Mouse (Mus musculus) megakaryocyte, embryonic 14.5 days (primary cell): Measurements from ENCODE around the gene Tas1r1.

ENCODE experiments used
- FLI1 ChIP-seq: IDR thresholded peaks from 2 replicates; pipeline ENCODE4 v1.6.1; 2012; ENCODE audit warnings: low read length, inconsistent platforms, mixed read lengths
- GATA1 ChIP-seq: IDR thresholded peaks from 3 replicates; pipeline ENCODE4 v1.6.1; 2012; ENCODE audit warnings: mixed read lengths, low read length, inconsistent platforms, borderline replicate concordance

DNA sequence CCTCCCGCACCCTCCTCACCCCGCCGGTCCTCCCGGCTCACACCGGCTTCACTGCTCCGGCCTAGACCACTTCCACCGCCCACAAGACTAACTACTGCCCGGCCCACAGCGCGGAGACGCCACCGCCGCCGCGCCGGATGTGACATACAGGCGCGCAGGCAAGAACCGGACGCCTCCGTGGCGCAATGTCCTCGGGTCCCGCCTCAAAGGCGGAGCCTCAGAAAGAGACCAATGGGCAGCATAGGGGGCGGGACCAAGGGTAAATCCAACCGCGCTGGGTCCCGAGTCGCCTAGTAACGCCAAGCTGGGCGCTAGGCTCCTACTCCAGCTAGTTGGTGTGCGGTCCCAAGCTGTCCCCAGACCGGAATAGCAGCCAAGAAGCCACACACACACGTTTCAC lies 10.8 kb downstream of the Tas1r1 start, which contains the start of gene Zbtb48:
- TF ChIP-seq GATA1 (no peak), FLI1 (no peak)
